Mouse (Mus musculus) liver, embryonic 15.5 days (tissue): ENCODE measurements around the gene Pdzd3. TPM values are rescaled to one million over a fixed set of nuclear protein-coding genes. Genes with fewer than 3 reads are reported as not detected.

Experiments used
- ATAC-seq: fragments of 200-750 bp; cut with Nextera tagmentation; 2 replicates; pipeline ENCODE4 v1.8.0; 2017; ENCODE audit warnings: moderate number of reproducible peaks, mild to moderate bottlenecking, moderate library complexity; ENCODE audit not compliant: insufficient read depth
- H3K27ac ChIP-seq: fragments of 300-500 bp; sonication (generic); replicated peaks from 2 replicates; pipeline ENCODE4 v1.5.1; 2015; ENCODE audit warnings: mild to moderate bottlenecking, inconsistent platforms
- H3K27me3 ChIP-seq: fragments of 300-500 bp; sonication (generic); 2 replicates; pipeline ENCODE4 v1.6.1; 2015; ENCODE audit warnings: mild to moderate bottlenecking, inconsistent platforms
- H3K36me3 ChIP-seq: fragments of 300-500 bp; sonication (generic); replicated peaks from 2 replicates; pipeline ENCODE4 v1.6.1; 2015; ENCODE audit warnings: moderate library complexity, mild to moderate bottlenecking, inconsistent platforms
- H3K4me1 ChIP-seq: fragments of 300-500 bp; sonication (generic); replicated peaks from 2 replicates; pipeline ENCODE4 v1.6.1; 2015; ENCODE audit warnings: inconsistent platforms
- H3K4me2 ChIP-seq: fragments of 300-500 bp; sonication (generic); 2 replicates; pipeline ENCODE4 v1.6.1; 2015; ENCODE audit warnings: moderate library complexity, mild to moderate bottlenecking, inconsistent platforms
- H3K4me3 ChIP-seq: fragments of 300-500 bp; sonication (generic); replicated peaks from 2 replicates; pipeline ENCODE4 v1.5.1; 2015; ENCODE audit warnings: mild to moderate bottlenecking, inconsistent platforms
- H3K9ac ChIP-seq: fragments of 300-500 bp; sonication (generic); 2 replicates; pipeline ENCODE4 v1.6.1; 2015; ENCODE audit warnings: moderate library complexity, mild to moderate bottlenecking, inconsistent platforms
- H3K9me3 ChIP-seq: fragments of 300-500 bp; sonication (generic); replicated peaks from 2 replicates; pipeline ENCODE4 v1.6.1; 2016; ENCODE audit warnings: inconsistent platforms
- WGBS: fragments of 180-500 bp; shearing (Covaris S2); methylation state at CpG from one replicate; pipeline ENCODE4 v1.1.7; 2015; ENCODE audit warnings: mixed read lengths; ENCODE audit not compliant: insufficient replicate concordance; 5-methylcytosine and 5-hydroxymethylcytosine counted together
- polyA plus RNA-seq: library from polyadenylated mRNA; unstranded; fragments of >200 nt; fragmentation: Nextera tagmentation; extraction: Ambion mirVana; gene quantifications from 2 replicates; pipeline ENCODE4 v1.2.1, GENCODE M21; 2015

Gene Pdzd3
- polyA plus RNA-seq, 1 experiment from 2014 or later, result not detected

DNA sequence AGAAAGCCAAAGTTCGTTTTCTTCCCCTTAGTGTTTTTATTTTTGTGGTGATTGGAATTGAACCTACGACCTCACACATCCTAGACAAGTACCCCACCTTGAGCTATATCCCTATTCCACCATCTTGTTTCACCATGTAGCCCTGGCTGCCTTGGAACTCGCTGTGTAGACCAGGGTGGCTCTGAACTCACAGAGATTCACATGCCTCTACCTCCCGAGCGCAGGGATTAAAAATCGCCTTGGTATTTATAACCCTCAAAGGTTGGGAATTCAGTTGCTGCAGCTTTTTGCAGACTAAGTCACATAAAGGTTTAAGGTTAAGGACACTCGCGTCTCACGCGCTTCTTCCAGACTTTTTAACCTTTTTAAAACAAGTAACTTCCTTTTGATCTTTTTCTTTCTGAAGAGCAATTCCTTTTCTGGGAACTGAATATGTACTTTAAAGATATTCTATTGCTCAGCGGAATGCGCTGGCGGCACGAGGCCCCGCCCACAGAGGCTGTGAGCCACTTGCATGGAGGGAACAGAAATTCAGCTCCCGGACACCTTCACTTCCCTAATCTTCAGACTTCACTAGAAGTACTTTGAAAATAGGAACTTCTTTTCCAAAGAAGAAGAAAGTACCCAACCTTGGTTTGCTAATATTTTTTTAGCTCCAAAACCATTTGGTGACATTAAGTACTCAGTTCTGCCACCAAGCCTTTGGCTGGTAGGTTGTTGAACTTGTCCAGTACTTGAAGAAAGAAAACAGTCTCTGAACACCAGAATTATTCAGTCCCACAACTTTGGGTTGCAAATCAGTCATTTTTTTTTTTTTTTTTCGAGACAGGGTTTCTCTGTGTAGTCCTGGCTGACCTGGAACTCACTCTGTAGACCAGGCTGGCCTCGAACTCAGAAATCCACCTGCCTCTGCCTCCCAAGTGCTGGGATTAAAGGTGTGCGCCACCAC, 16.5 kb downstream of the Pdzd3 start:
- Histone ChIP-seq H3K4me3 (peak overlapping the region; percentile 92), H3K4me2 (peak overlapping the region; percentile 85), H3K4me1 (peaks cover 29% of the 10 kb centered on the region), H3K36me3 (no peaks in the 10 kb centered on the region; the same call in 1 of the 2 replicates), H3K9ac (peak overlapping the region; percentile 96), H3K27me3 (no peaks in the 10 kb centered on the region), H3K9me3 (no peaks in the 10 kb centered on the region), H3K27ac (peak overlapping the region; percentile 90)
- 10% methylated on average over 19 of the region's 19 CpGs for WGBS
- peak; percentile 35 for ATAC-seq

DNA sequence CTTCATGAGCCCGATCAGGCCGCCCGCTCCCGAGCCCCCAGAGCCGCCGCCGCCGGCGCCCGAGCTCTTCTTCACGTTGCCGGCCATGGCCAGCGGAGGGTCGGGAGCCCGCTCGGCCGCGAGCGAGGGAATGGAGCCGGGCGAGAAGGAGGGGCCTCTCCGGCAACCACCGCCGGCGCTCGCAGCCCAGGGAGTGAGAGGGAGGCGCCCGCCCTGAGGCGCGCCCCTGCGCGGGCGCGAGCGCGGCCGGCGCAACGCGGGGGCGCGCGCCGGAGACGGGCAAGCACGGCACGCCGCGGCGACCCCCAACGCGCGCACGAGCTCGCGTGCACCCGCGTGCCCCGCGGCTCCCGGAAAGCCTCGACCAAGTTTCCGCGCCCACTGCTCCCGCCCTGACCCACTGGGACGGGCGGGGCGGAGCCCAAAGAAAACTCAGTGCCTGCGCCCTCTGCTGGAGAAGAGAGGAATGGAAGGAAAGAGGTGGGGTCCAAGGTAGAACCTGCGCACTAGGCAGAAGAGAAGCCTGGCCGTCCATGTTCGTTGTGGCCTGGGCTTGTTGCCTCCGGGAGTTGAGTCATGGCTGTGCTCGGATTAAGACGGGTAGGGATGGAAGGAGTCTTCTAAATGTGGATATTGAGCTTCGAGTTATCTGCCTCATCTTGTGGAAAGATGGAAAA, 17.3 kb downstream of the Pdzd3 start, which contains the start of gene Cbl:
Gene Cbl, minus strand, starts transcription at position 248 of the 677 bp plus-strand sequence.
- Histone ChIP-seq H3K36me3 (no peaks in the 10 kb centered on the region; the same call in 1 of the 2 replicates), H3K4me1 (peaks cover 31% of the 10 kb centered on the region), H3K27ac (peak within 1 kb of the TSS; percentile 90), H3K9ac (peak within 1 kb of the TSS; percentile 96), H3K4me2 (peak within 1 kb of the TSS; percentile 85), H3K9me3 (no peaks in the 10 kb centered on the region), H3K4me3 (peak within 1 kb of the TSS; percentile 92), H3K27me3 (no peaks in the 10 kb centered on the region)
- ATAC-seq, result peak; percentile 92
- 0% methylated on average over 68 of the region's 76 CpGs for WGBS

DNA sequence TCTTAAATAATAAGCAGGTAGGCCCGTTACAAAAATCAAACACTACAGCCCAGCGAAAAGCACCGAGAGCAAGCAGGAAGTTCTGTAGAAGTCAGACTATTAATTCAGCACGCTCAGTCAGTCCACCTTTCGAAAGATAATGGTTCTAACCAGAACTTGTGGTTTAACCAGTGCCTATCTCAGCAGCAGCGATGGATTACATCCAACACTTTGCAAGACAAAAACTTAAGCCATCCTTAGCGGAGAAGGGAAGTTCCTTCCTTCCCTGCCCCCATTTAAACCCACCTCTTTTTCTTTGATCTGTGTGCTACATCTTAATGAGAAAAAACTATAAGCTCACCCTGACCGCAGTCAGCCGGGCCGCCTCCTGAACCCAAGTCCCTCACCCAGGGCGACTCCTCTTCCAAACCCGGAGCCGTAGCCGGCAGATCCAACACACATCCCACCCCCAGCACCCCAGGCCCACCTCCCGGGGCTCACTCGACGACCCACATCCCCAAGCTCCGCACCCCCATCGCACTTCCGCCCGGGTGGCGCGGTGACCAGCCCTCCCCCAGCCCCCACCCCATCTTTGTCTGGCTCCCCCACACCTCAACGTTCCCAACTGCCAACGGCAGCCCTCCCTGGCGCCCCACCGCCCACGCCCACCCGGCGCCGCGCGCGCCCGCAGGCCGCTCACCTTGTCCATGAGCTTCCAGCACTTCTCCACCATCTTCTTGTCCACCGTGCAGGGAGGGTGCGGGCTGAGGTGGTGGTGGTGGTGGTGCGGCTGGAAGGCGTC, 18.1 kb downstream of the Pdzd3 start:
- Histone ChIP-seq H3K36me3 (no peaks in the 10 kb centered on the region; the same call in 1 of the 2 replicates), H3K4me2 (peak overlapping the region; percentile 85), H3K9me3 (no peaks in the 10 kb centered on the region), H3K27ac (peak overlapping the region; percentile 90), H3K9ac (peak overlapping the region; percentile 96), H3K27me3 (no peaks in the 10 kb centered on the region), H3K4me1 (peaks cover 36% of the 10 kb centered on the region), H3K4me3 (peak overlapping the region; percentile 92)
- ATAC-seq, result peak; percentile 57
- under 1% methylated on average over 40 of the region's 40 CpGs for WGBS

DNA sequence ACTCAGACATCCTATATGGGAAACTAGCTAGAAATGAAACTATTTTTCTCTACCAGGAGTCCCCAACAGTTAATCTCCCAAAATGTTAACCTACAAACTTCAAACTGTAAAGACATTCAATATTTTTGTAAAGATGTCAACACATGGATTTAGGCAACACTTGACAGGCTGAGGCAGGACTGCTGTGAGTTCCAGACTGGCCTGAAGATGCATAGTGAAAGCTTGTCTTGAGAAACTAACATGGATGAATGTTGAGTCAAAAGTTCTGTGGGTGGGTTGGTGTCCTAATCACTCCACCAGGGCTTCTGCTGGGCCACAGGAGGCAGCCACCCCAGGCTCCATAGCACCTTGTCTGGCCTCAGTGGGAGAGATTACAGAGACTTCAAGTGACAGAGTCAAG, 19.7 kb downstream of the Pdzd3 start:
- Histone ChIP-seq H3K9ac (no peak overlapping the region), H3K4me3 (peak overlapping the region; percentile 92), H3K27ac (peak overlapping the region; percentile 46), H3K36me3 (no peaks in the 10 kb centered on the region; the same call in 1 of the 2 replicates), H3K4me1 (peaks cover 43% of the 10 kb centered on the region), H3K9me3 (no peaks in the 10 kb centered on the region), H3K4me2 (peak overlapping the region; percentile 85), H3K27me3 (no peaks in the 10 kb centered on the region)
- no peak for ATAC-seq

DNA sequence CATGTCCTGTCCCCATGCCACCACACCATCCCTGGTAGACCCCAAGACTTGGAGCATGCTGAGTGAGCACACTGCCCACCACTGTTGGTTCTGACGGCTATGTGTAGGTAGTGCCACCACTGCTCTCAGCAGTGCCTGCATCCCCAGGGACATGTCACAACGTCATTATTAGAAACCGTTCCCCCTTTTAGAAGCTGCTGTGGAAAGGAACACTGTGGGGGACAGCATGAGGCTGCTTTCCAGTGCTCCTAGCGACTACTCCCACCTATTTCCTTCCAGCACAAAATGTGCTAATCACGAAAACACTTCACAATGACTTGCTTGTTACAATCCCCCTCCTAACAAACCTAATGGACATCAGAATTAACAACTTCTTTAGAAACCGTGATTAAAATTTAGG, 25.3 kb downstream of the Pdzd3 start:
- Histone ChIP-seq H3K4me3 (no peak overlapping the region), H3K9ac (no peak overlapping the region), H3K4me1 (peaks cover 18% of the 10 kb centered on the region), H3K27me3 (no peaks in the 10 kb centered on the region), H3K36me3 (no peaks in the 10 kb centered on the region; the same call in 1 of the 2 replicates), H3K4me2 (no peak overlapping the region), H3K27ac (no peak overlapping the region), H3K9me3 (no peaks in the 10 kb centered on the region)
- 50% methylated on average over 6 of the region's 6 CpGs for WGBS
- no peak for ATAC-seq

DNA sequence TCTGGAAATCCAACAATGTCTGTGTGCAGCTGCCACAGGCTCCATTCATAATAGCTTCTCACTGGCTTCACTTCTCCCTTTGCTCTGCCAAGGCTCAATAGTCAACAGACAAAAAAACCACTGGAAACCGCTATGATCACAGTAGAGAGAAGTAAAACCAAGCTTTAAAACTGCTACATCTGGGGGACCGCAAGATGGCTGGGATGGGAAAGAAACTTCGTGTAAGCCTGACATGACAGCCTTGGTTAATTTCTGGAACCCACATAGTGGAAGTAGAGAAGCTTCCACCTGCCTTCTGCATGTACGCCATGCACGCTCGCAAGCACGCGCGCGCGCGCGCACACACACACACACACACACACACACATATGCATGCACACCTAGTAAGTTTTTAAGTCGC, 37.7 kb downstream of the Pdzd3 start:
- no peak overlapping the region for H3K9ac ChIP-seq
- H3K27ac ChIP-seq, result no peak overlapping the region
- no peak overlapping the region for H3K4me2 ChIP-seq
- 80% methylated on average over 14 of the region's 14 CpGs for WGBS
- ATAC-seq, result no peak
- H3K36me3 ChIP-seq, result peaks cover 11% of the 10 kb centered on the region; the same call in 1 of the 2 replicates
- H3K4me1 ChIP-seq, result peaks cover 5% of the 10 kb centered on the region; the same call in 1 of the 2 replicates
- no peak overlapping the region for H3K4me3 ChIP-seq
- H3K9me3 ChIP-seq, result no peaks in the 10 kb centered on the region
- H3K27me3 ChIP-seq, result no peaks in the 10 kb centered on the region

DNA sequence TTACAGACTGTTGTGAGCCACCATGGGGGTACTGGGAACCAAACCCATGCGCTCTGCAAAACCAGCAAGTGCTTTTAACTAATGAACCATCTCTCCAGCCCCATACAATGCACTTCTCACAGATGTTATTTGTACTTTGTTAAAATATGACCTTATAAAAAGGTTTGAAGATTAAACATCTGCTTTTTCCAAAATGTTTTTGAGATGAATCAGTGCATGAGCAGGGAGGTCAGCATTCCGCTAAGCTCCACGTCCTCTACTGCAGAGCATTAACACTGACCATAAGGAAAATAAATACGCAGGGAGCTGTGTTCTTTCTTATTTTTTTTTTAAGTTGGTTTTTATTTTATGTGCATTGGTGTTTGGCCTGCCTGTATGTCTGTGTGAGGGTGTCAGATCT, 38.9 kb downstream of the Pdzd3 start:
- H3K27me3 ChIP-seq, result no peaks in the 10 kb centered on the region
- no peaks in the 10 kb centered on the region for H3K9me3 ChIP-seq
- H3K4me2 ChIP-seq, result no peak overlapping the region
- no peak overlapping the region for H3K9ac ChIP-seq
- H3K4me3 ChIP-seq, result no peak overlapping the region
- H3K4me1 ChIP-seq, result peaks cover 5% of the 10 kb centered on the region; the same call in 1 of the 2 replicates
- peaks cover 11% of the 10 kb centered on the region; the same call in 1 of the 2 replicates for H3K36me3 ChIP-seq
- 90% methylated on average over 4 of the region's 4 CpGs for WGBS
- no peak overlapping the region for H3K27ac ChIP-seq
- ATAC-seq, result no peak

DNA sequence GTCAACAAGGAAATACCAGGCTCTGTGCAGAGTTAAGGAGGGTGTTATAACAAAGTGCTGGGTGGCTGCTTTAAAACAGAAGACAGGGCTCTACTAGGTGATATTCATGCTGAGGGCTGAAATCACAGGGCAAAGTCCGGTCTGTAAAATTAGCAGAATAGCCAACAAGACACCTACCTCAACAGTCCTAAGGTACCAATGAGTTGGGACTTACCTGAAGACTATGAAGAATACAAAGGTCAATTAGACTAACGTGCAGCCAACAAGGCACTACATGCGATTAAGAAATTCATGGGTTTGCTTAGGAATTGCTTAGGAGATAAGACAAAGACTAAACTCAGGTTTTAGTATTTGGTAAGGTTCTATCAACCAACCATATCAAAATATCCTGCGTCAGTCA, 41.9 kb downstream of the Pdzd3 start:
- Histone ChIP-seq H3K36me3 (peaks cover 11% of the 10 kb centered on the region; the same call in 1 of the 2 replicates), H3K4me3 (no peak overlapping the region), H3K9ac (no peak overlapping the region), H3K4me1 (peaks cover 5% of the 10 kb centered on the region), H3K27me3 (no peaks in the 10 kb centered on the region), H3K9me3 (no peaks in the 10 kb centered on the region), H3K27ac (no peak overlapping the region), H3K4me2 (no peak overlapping the region)
- WGBS, result 78% methylated on average over 4 of the region's 4 CpGs
- ATAC-seq, result no peak

DNA sequence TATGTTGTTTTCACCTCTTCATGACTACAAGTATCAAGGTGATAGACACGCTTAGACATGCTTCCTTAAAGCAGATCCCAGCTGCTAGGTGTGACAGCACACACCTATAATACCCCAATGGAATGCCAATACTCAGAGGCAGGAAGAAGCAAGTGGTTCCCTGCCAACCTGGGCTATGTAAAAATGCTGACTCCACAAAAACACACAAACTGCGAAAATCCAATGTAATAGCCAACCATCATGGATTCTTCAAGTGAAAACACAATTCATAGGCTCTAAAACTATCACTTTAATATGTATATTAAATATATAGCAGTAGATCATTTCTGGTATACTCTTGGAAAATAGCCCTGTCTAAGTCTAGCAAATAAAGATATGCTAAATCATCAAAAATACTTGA, 43.4 kb downstream of the Pdzd3 start:
- Histone ChIP-seq H3K9me3 (no peaks in the 10 kb centered on the region), H3K4me3 (no peak overlapping the region), H3K27ac (no peak overlapping the region), H3K4me1 (peaks cover 5% of the 10 kb centered on the region), H3K27me3 (no peaks in the 10 kb centered on the region), H3K4me2 (no peak overlapping the region), H3K9ac (no peak overlapping the region), H3K36me3 (peaks cover 9% of the 10 kb centered on the region; the same call in 1 of the 2 replicates)
- WGBS, result 70% methylated on average over 2 of the region's 2 CpGs
- ATAC-seq, result no peak

DNA sequence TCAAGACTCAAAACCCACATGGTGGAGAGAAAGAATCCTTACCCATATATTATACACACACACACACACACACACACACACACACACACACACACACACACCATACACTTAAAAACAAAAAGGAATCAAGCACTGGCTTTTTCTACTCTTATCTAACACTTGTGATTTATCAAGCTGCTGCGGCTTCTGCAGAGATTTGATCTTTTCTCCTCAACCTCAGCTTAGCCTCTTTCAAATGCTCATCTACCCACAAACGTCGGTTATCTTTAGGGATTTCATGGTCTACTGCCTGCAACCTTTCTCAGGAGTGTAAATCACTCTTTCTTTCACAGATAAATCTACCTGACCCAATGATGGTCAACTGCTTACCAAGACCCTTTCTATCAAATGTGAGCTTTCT, 50.8 kb downstream of the Pdzd3 start:
- no peaks in the 10 kb centered on the region for H3K9me3 ChIP-seq
- H3K9ac ChIP-seq, result no peak overlapping the region
- no peak for ATAC-seq
- 55% methylated on average over 3 of the region's 3 CpGs for WGBS
- peaks cover 29% of the 10 kb centered on the region for H3K36me3 ChIP-seq
- no peak overlapping the region for H3K27ac ChIP-seq
- H3K4me2 ChIP-seq, result no peak overlapping the region
- no peaks in the 10 kb centered on the region for H3K4me1 ChIP-seq
- no peaks in the 10 kb centered on the region for H3K27me3 ChIP-seq
- no peak overlapping the region for H3K4me3 ChIP-seq
